Mouse (Mus musculus) activated CD4-positive, CD25-positive, alpha-beta regulatory T cell, adult 4 months (primary cell): ENCODE data around the gene Ogdhl. TPM values are rescaled to one million over a fixed set of nuclear protein-coding genes. Genes with fewer than 3 reads are reported as not detected.

Experiments
- ATAC-seq: one replicate; pipeline ENCODE4 v1.8.0; 2017
- polyA plus RNA-seq, 2 experiments: library from polyadenylated mRNA; unstranded; fragments of 100-300 nt; shearing (Covaris generic); gene quantifications; one replicate each; pipeline ENCODE4 v1.2.1; 2017

Gene Ogdhl
- polyA plus RNA-seq, 2 experiments from 2014 or later: 0.09 TPM; not detected in 1

DNA sequence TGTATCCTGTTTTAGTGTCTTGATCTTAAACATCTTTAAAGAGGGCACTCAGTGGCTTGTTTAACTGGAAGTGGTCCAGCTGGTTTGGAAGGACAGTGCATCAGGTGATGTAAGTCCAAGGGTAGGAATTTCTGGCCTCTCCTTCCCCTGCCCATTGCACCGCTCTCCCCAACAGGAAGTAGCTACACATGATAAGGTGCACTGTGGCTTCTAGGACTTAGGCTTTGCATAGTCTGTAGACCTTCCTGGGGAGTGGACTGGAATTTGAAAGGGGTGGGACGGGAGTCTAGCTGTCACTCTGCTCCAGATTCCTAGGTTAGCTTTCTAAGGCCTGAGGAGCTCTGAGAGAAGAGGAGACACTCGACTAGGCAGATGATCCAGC lies 58.3 kb downstream of the Ogdhl start:
- no peak for ATAC-seq

DNA sequence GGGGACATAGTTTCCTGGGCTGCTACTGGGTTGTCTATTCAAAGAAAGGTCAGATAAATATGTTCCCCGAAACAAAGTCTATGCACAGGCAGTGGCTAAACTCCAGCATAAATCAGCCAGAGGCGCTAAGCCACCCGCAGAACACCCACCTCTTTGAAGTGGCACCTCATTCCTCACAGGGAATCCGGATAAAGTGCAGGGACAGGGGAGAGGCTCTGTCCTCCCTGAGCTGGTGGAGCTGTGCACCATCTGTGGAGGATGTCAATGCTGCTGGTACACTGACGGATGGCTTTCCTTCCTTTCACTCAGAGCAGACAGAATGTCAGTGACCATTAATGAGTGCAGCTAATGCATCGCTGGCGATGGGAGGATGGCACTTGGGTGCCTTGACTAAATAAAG lies 59.2 kb downstream of the Ogdhl start:
- ATAC-seq: no peak

DNA sequence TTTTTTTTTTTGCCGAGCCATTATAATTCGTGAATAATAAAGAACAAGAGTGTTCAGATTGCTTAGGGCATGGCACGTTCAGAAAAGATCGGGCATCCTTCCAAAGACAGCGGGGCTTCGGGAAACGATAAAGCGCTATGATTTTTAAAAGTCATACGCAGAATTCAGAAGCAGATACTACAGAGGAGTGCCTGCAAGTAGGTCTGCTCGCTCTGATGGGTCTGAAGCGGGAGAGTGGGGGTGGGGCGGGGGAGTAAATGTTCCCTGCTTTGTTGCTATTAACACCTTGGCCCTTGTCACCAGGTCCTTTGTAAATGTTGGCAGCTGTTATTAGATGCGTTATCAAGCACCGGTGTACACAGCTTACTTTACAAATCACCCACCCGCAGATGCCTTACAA lies 59.8 kb downstream of the Ogdhl start:
- no peak for ATAC-seq

DNA sequence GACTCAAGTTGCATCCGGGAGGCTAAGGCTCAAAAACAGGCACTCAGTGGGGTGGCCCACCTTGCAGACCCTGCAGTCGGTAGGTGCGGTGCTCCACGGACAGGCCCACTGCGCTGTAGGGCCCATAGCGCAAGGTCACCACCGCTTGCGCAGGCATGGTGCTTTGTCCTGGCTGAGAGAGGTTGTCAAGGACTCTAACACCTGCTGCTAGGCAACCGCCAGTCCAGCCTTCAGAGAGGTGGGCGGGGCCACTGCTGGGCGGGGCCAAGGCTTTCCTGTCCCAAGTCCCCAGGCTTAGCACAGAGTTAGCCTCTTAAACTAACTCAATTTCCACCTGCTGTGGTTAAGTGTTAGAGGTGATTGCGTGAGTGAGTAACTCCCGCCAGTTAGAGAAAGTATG lies 66.4 kb downstream of the Ogdhl start, which contains the start of gene 1700024G13Rik:
1700024G13Rik (minus strand) TSS at position 196 of the 400 bp plus-strand sequence.
- no peak for ATAC-seq

Other genes starting within 250 kb of the Ogdhl start
- 10 to 100 TPM in 1 of 2 experiments, 1 to 10 TPM in 1; 7.0 to 19.7 TPM for gene Oxnad1, start 236.6 kb upstream of the Ogdhl start, polyA plus RNA-seq
- 10 to 100 TPM; 72.4 to 81.8 TPM for gene Dph3, start 236.3 kb upstream of the Ogdhl start, polyA plus RNA-seq
- gene Msmb, start 180.0 kb upstream of the Ogdhl start, polyA plus RNA-seq: under 1 TPM in 1 of 2 experiments, not detected in 1; 0.66 TPM
- 10 to 100 TPM; 94.6 to 95.8 TPM for gene Ncoa4, start 162.2 kb upstream of the Ogdhl start, polyA plus RNA-seq
- gene Timm23, start 120.1 kb upstream of the Ogdhl start, polyA plus RNA-seq: 100 to 1,000 TPM; 177 to 183 TPM
- 10 to 100 TPM; 19.5 to 20.7 TPM for gene Parg, start 120.1 kb upstream of the Ogdhl start, polyA plus RNA-seq
- gene 1700024G13Rik, start 66.4 kb downstream of the Ogdhl start, polyA plus RNA-seq: not detected
- not detected for gene Slc18a3, start 142.8 kb downstream of the Ogdhl start, polyA plus RNA-seq
- gene Chat, start 144.0 kb downstream of the Ogdhl start, polyA plus RNA-seq: not detected
- gene Ercc6, start 191.5 kb downstream of the Ogdhl start, polyA plus RNA-seq: 1 to 10 TPM; 6.7 to 7.3 TPM